Mouse (Mus musculus) liver, postnatal 0 days (tissue): ENCODE data around the gene Tspan18. TPM values are rescaled to one million over a fixed set of nuclear protein-coding genes. Genes with fewer than 3 reads are reported as not detected.

Source experiments
- ATAC-seq: fragments of 200-750 bp; cut with Nextera tagmentation; 2 replicates; pipeline ENCODE4 v1.8.0; 2017; ENCODE audit warnings: mild to moderate bottlenecking, moderate library complexity
- DNase-seq: peaks from one replicate; pipeline ENCODE4 v3.0.0-alpha.2; 2016
- H3K27ac ChIP-seq: fragments of 300-500 bp; sonication (generic); 2 replicates; pipeline ENCODE4 v1.5.1; 2014; ENCODE audit warnings: antibody characterized with exemption, moderate library complexity, mild to moderate bottlenecking, low read depth
- H3K27me3 ChIP-seq: fragments of 300-500 bp; sonication (generic); 2 replicates; pipeline ENCODE4 v1.6.1; 2014; ENCODE audit warnings: low read length, control low read depth, mixed read lengths; ENCODE audit not compliant: insufficient read depth
- H3K36me3 ChIP-seq: fragments of 300-500 bp; sonication (generic); replicated peaks from 2 replicates; pipeline ENCODE4 v1.6.1; 2014; ENCODE audit warnings: mild to moderate bottlenecking, control low read depth, low read length, moderate library complexity, mixed read lengths; ENCODE audit not compliant: insufficient read depth
- H3K4me1 ChIP-seq: fragments of 300-500 bp; sonication (generic); 2 replicates; pipeline ENCODE4 v1.6.1; 2014; ENCODE audit warnings: antibody characterized with exemption, mild to moderate bottlenecking, control low read depth; ENCODE audit not compliant: insufficient read depth
- H3K4me2 ChIP-seq: fragments of 300-500 bp; sonication (generic); 2 replicates; pipeline ENCODE4 v1.6.1; 2014; ENCODE audit warnings: low read depth, mild to moderate bottlenecking, low read length, moderate library complexity, mixed read lengths
- H3K4me3 ChIP-seq: fragments of 300-500 bp; sonication (generic); 2 replicates; pipeline ENCODE4 v1.5.1; 2014; ENCODE audit warnings: low read depth, low read length
- H3K9ac ChIP-seq: fragments of 300-500 bp; sonication (generic); replicated peaks from 2 replicates; pipeline ENCODE4 v1.6.1; 2014; ENCODE audit warnings: mild to moderate bottlenecking, moderate library complexity
- H3K9me3 ChIP-seq: fragments of 300-500 bp; sonication (generic); 2 replicates; pipeline ENCODE4 v1.6.1; 2016; ENCODE audit warnings: mild to moderate bottlenecking, control low read depth, low read length, mixed read lengths
- CTCF ChIP-seq: sonication (generic); IDR thresholded peaks from 2 replicates; pipeline ENCODE4 v1.5.1; 2016; ENCODE audit warnings: antibody characterized with exemption, low read depth
- EP300 ChIP-seq: IDR thresholded peaks from 2 replicates; pipeline ENCODE4 v1.6.1; 2016; ENCODE audit warnings: antibody characterized with exemption, low read depth, mild to moderate bottlenecking
- WGBS: fragments of 180-500 bp; shearing (Covaris S2); extraction: QIAGEN DNeasy Blood & Tissue Kit; methylation state at CpG from one replicate; pipeline ENCODE4 v1.1.7; 2014; ENCODE audit not compliant: insufficient replicate concordance; 5-methylcytosine and 5-hydroxymethylcytosine counted together
- polyA plus RNA-seq: library from polyadenylated mRNA; unstranded; fragments of >200 nt; fragmentation: Nextera tagmentation; extraction: Ambion mirVana; gene quantifications from 2 replicates; pipeline ENCODE4 v1.2.1, GENCODE M21; 2015

Tspan18 gene
- polyA plus RNA-seq, 1 experiment from 2014 or later = 2.6 TPM

- no peak overlapping the region for H3K4me3 ChIP-seq
- H3K27me3 ChIP-seq = no peaks in the 10 kb centered on the region
- WGBS = 41% methylated on average over 4 of the region's 4 CpGs
- no peak for DNase-seq
- H3K9me3 ChIP-seq = no peaks in the 10 kb centered on the region
- TF ChIP-seq CTCF = no peak
- TF ChIP-seq EP300 = no peak
- no peak overlapping the region for H3K9ac ChIP-seq
- ATAC-seq = no peak
- H3K27ac ChIP-seq = 0 out of 2 replicates have a peak overlapping the region, but pooled peaks have one; percentile 11
- H3K36me3 ChIP-seq = no peaks in the 10 kb centered on the region
- no peaks in the 10 kb centered on the region for H3K4me1 ChIP-seq
- no peak overlapping the region for H3K4me2 ChIP-seq
These were observed 56.8 kb downstream of the Tspan18 start for GRCm38 (mm10) chr2:93277486-93277885.

DNA sequence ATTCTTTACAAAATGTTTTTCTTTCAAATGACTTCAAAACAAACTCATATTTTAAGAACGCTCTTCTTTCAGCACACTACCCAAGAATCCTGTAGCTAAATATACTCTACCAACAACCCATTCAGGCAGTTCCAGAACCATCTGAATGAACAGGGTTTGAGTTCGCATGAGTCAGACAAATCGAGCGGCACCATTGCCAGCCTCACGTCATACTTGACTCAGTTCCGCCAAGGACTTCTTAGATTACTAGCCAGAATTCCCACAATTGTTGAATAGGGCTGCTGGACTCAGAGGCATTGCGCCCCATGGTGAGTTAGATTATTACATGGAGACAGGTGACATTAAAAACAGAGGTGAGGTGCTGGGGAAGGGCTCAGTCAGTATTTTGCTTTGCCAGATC is 58.3 kb downstream of the Tspan18 start:
- no peak for DNase-seq
- no peak overlapping the region for H3K4me2 ChIP-seq
- no peak overlapping the region for H3K9ac ChIP-seq
- TF ChIP-seq CTCF (no peak), EP300 (no peak)
- no peaks in the 10 kb centered on the region for H3K36me3 ChIP-seq
- no peaks in the 10 kb centered on the region for H3K27me3 ChIP-seq
- H3K27ac ChIP-seq = no peak overlapping the region
- no peak for ATAC-seq
- H3K4me3 ChIP-seq = no peak overlapping the region
- H3K4me1 ChIP-seq = no peaks in the 10 kb centered on the region
- WGBS = 88% methylated on average over 7 of the region's 7 CpGs
- no peaks in the 10 kb centered on the region for H3K9me3 ChIP-seq

DNA sequence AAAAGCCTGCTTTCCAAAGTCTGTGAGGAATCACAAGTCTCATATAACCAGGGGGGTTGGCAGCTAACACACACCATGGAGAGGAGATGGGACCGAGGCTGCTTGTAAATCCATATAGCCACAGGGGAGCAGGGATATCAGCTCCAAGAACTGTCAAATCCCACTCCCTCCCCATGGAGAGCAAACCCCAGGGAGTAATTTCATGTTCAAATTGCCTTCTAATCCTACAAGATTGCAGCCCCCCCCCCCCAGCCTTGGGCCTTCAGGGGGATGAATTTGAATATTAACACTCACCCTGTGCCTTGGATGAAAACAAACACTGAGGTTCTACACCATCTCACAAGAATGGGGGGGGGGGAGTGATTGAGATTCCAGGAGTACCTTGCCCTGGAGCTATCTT is 60.4 kb downstream of the Tspan18 start:
- Histone ChIP-seq H3K27me3 (no peaks in the 10 kb centered on the region), H3K4me1 (no peaks in the 10 kb centered on the region), H3K27ac (no peak overlapping the region), H3K36me3 (no peaks in the 10 kb centered on the region), H3K4me3 (no peak overlapping the region), H3K4me2 (no peak overlapping the region), H3K9me3 (no peaks in the 10 kb centered on the region), H3K9ac (no peak overlapping the region)
- TF ChIP-seq CTCF (no peak), EP300 (no peak)
- DNase-seq = no peak
- WGBS = 62% methylated on average over 1 of the region's 1 CpGs
- no peak for ATAC-seq

DNA sequence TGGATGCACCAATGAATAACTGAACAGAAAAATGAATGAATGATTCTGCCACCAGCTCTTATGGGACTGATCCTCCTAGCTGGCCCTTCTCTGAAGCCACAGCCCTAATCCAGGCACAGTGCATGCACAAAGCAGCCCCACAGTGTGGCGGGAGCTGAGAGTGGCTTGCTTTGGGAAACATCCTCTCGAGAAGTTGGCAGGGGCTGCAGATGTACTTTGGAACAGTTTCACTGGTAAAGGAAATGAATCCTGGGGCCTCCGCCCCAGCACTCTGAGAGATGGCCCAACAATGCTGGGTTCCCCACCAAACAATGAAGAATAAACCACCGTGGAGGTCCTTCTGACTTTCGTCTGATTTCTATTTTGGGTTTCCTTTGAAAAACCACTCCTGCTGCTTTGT is 64.2 kb downstream of the Tspan18 start:
- ATAC-seq (no peak), DNase-seq (no peak)
- Histone ChIP-seq H3K36me3 (no peaks in the 10 kb centered on the region), H3K9ac (no peak overlapping the region), H3K27me3 (no peaks in the 10 kb centered on the region), H3K9me3 (no peaks in the 10 kb centered on the region), H3K27ac (no peak overlapping the region), H3K4me3 (no peak overlapping the region), H3K4me2 (no peak overlapping the region), H3K4me1 (no peaks in the 10 kb centered on the region)
- WGBS = 59% methylated on average over 5 of the region's 5 CpGs
- TF ChIP-seq EP300 = no peak
- no peak for TF ChIP-seq CTCF

GRCm38 (mm10) chr2:93269611-93270010 is 64.7 kb downstream of the Tspan18 start:
- H3K9me3 ChIP-seq = no peaks in the 10 kb centered on the region
- DNase-seq (no peak), ATAC-seq (no peak)
- H3K4me3 ChIP-seq = no peak overlapping the region
- WGBS = 88% methylated on average over 10 of the region's 10 CpGs
- no peak overlapping the region for H3K4me2 ChIP-seq
- no peak overlapping the region for H3K9ac ChIP-seq
- no peak overlapping the region for H3K27ac ChIP-seq
- no peak for TF ChIP-seq CTCF
- TF ChIP-seq EP300 = no peak
- no peaks in the 10 kb centered on the region for H3K36me3 ChIP-seq
- no peaks in the 10 kb centered on the region for H3K27me3 ChIP-seq
- no peaks in the 10 kb centered on the region for H3K4me1 ChIP-seq

GRCm38 (mm10) chr2:93268711-93269270 is 65.5 kb downstream of the Tspan18 start:
- ATAC-seq = no peak
- Histone ChIP-seq H3K27me3 (no peaks in the 10 kb centered on the region), H3K4me1 (no peaks in the 10 kb centered on the region), H3K4me2 (no peak overlapping the region), H3K4me3 (no peak overlapping the region), H3K9ac (no peak overlapping the region), H3K27ac (no peak overlapping the region), H3K36me3 (no peaks in the 10 kb centered on the region), H3K9me3 (no peaks in the 10 kb centered on the region)
- TF ChIP-seq CTCF = no peak
- no peak for TF ChIP-seq EP300
- no peak for DNase-seq
- WGBS = 76% methylated on average over 3 of the region's 3 CpGs

GRCm38 (mm10) chr2:93267791-93268190 is 66.5 kb downstream of the Tspan18 start:
- peak; percentile 60 for ATAC-seq
- H3K4me2 ChIP-seq = no peak overlapping the region
- H3K9ac ChIP-seq = no peak overlapping the region
- no peak overlapping the region for H3K4me3 ChIP-seq
- WGBS = 43% methylated on average over 4 of the region's 4 CpGs
- H3K27ac ChIP-seq = no peak overlapping the region
- TF ChIP-seq EP300 (0 out of 2 replicates have a peak, but pooled peaks have one; percentile 40), CTCF (0 out of 2 replicates have a peak, but pooled peaks have one; percentile 5)
- H3K36me3 ChIP-seq = no peaks in the 10 kb centered on the region
- no peak for DNase-seq
- no peaks in the 10 kb centered on the region for H3K9me3 ChIP-seq
- no peaks in the 10 kb centered on the region for H3K27me3 ChIP-seq
- no peaks in the 10 kb centered on the region for H3K4me1 ChIP-seq
